Mouse (Mus musculus): Measurements from ENCODE around the gene Wnk2. TPM values are rescaled to one million over a fixed set of nuclear protein-coding genes. Genes with fewer than 3 reads are reported as not detected.

Gene Wnk2
- polyA plus RNA-seq, 1 experiment from 2014 or later, result 4.3 TPM

DNA sequence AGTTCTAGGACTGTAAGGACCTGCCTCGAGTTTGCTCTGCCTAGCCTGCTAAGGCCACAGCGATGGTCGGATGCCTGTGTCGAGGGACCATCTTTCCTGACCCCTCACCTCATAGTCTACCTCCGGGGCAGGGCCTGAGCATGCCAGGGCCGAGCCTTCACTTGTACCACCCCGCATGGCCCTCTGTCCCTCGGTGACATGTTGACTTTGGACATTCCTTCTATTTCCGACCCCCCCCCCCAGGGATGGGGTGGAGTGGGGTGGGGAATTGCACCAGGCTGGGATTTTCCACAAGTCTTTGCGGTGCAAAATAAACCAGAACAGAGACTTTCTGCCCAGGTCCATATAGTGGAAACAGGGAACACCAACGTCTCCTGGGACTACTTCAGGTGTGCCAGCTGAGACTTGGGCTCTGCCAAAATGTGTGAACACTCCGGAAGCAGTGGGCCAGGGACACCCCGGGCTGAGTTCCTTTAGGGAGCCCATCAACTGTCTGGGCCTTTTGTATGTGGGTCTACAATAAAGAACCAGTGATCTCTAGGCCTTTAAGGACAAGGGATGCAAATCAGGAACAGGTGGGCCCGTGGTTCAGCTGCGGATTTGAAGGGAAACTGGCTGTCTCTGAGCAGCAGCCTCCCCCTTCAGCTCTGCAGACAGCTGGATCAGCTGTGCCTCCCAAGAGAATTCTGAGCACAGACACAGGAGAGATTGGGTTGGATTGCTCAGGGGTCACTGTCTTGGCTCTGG, 40.6 kb upstream of the Wnk2 start:
- 27% methylated on average over 15 of the region's 15 CpGs for WGBS
- peak overlapping the region; percentile 70 for H3K4me3 ChIP-seq
- no peaks in the 10 kb centered on the region for H3K9me3 ChIP-seq (replicated peaks)
- H3K4me1 ChIP-seq, result peaks cover 44% of the 10 kb centered on the region
- no peak for DNase-seq (ENCODE audit: low spot score)
- H3K27ac ChIP-seq (replicated peaks), result 0 out of 2 replicates have a peak overlapping the region, but pooled peaks have one; percentile 74
- H3K27me3 ChIP-seq (ENCODE audit: low read depth, poor library complexity, severe bottlenecking), result peaks cover 53% of the 10 kb centered on the region
- no peaks in the 10 kb centered on the region for H3K36me3 ChIP-seq

DNA sequence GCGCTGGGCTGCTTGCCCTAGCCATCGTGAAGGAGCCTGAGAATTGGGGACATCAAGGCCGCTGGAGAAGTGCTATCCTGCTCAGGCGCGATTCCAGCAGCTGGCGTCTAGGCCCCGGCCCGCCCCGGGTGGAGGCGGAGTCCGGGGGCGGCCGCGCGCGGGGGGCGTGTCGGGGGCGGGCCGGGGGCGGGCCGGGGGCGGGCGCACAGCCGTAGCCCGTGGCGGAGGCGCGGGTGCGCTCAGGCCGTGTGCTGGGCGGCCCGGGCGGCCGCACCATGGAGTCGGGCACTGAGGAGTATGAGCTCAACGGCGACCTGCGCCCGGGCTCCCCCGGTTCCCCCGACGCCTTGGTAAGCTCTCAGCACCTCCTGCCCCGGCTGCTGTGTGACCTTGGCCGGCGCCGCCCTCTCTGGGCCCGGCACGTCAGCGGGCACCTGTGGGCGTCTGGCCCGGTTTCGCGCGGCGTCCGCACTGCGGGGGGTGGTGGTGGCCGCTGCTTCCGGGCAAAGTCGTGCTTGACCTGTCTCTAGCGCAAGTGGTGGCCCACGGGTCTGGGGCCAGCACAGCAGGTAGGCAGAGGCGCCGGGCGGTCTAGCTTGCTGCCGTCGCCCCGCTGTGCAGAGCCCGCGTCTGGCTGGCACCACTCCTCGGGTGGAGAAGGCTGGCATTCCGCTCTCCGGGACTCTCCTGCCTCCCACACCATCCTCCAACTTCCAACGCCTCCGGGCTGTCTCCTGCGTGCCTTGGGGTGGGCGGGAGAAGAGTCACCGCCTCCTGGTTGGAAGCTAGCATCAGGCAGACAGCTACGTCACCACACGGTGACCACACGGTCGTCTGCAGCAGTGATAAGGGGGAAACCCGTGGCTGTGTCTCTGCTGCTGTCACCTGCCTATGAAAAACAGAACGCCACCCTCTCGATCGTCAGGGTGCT, 39.7 kb upstream of the Wnk2 start, which contains the start of gene Ninj1:
Ninj1 (plus strand) TSS at position 198 of the 931 bp plus-strand sequence.
- Histone ChIP-seq H3K27ac (replicated peaks) (peak within 1 kb of the TSS; percentile 74), H3K9me3 (replicated peaks) (no peaks in the 10 kb centered on the region), H3K36me3 (no peaks in the 10 kb centered on the region), H3K4me1 (peaks cover 48% of the 10 kb centered on the region), H3K4me3 (peak within 1 kb of the TSS; percentile 70), H3K27me3 (ENCODE audit: low read depth, poor library complexity, severe bottlenecking) (peaks cover 53% of the 10 kb centered on the region)
- DNase-seq (ENCODE audit: low spot score), result peak; percentile 79
- WGBS, result 1% methylated on average over 81 of the region's 87 CpGs

DNA sequence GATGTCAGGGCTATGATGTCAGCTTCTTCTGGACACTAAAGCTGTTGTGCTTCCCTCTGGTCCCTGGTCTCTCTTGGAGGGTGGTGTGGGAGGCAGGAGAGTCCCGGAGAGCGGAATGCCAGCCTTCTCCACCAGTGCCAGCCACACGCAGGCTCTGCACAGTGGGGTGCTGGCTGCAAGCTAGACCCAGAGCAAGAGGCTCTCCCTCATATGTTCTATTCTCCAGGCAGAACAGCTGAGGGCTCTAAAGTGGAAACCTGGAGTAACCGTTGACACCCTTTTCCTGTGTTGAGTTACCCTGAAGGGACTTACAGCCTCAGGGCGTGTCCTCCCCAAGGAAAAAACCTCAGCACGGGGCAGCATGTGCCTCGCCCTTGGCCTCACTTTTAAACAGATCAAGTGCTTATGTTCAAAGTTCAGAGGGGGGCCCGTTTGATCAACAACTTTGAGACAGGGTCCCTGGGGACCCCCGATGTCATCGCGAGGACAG, 39.0 kb upstream of the Wnk2 start:
- Histone ChIP-seq H3K27ac (replicated peaks) (peak overlapping the region; percentile 74), H3K4me1 (peaks cover 42% of the 10 kb centered on the region), H3K27me3 (ENCODE audit: low read depth, poor library complexity, severe bottlenecking) (peaks cover 53% of the 10 kb centered on the region), H3K9me3 (replicated peaks) (no peaks in the 10 kb centered on the region), H3K4me3 (peak overlapping the region; percentile 70), H3K36me3 (no peaks in the 10 kb centered on the region)
- 15% methylated on average over 11 of the region's 11 CpGs for WGBS
- DNase-seq (ENCODE audit: low spot score), result no peak

DNA sequence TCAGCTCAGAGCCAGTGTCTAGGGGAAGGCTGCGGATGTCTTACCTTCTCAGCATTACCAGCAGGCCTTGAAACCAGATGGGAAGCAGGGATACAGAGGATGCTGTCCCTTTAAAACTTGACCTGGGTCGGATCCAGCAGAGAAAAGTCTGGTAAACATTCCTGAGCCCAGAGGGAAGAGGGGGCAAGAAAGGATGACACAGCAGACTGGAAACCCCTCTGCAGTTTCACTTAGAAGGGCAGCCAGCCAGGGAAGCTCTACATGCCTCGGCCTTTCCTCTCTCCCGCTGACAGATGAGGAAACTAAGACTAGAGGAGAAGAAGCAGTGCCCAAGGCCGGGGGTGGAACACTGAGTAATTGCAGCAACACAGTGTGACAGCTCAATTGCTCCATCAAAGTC, 35.8 kb upstream of the Wnk2 start:
- H3K27me3 ChIP-seq (ENCODE audit: low read depth, poor library complexity, severe bottlenecking), result peaks cover 34% of the 10 kb centered on the region
- H3K27ac ChIP-seq (replicated peaks), result 0 out of 2 replicates have a peak overlapping the region, but pooled peaks have one; percentile 6
- 70% methylated on average over 5 of the region's 5 CpGs for WGBS
- H3K36me3 ChIP-seq, result no peaks in the 10 kb centered on the region
- H3K4me1 ChIP-seq, result peaks cover 26% of the 10 kb centered on the region
- no peak overlapping the region for H3K4me3 ChIP-seq
- no peaks in the 10 kb centered on the region for H3K9me3 ChIP-seq (replicated peaks)
- DNase-seq (ENCODE audit: low spot score), result no peak

DNA sequence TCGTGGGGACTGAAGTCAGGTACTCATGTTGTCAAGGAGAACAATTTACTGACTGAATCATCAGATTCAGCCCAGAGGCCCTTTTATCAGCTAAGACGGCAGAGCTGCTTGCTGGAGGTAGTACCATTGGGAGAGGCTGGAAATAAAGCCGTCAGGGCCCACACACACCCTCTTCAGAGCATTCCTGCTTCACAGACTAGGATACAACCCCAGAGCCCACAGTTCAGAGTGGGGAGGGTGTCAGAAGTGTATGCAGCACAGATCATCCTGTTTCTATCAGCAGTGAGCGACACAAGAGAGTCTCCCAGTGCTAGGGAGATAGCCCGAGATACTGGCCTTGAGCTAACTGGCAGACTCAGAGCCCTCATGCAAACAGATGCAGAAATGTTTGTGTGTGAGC, 35.3 kb upstream of the Wnk2 start:
- Histone ChIP-seq H3K4me1 (peaks cover 21% of the 10 kb centered on the region), H3K27me3 (ENCODE audit: low read depth, poor library complexity, severe bottlenecking) (peaks cover 29% of the 10 kb centered on the region), H3K9me3 (replicated peaks) (no peaks in the 10 kb centered on the region), H3K36me3 (no peaks in the 10 kb centered on the region), H3K4me3 (no peak overlapping the region), H3K27ac (replicated peaks) (no peak overlapping the region)
- DNase-seq (ENCODE audit: low spot score), result no peak
- 64% methylated on average over 5 of the region's 5 CpGs for WGBS

DNA sequence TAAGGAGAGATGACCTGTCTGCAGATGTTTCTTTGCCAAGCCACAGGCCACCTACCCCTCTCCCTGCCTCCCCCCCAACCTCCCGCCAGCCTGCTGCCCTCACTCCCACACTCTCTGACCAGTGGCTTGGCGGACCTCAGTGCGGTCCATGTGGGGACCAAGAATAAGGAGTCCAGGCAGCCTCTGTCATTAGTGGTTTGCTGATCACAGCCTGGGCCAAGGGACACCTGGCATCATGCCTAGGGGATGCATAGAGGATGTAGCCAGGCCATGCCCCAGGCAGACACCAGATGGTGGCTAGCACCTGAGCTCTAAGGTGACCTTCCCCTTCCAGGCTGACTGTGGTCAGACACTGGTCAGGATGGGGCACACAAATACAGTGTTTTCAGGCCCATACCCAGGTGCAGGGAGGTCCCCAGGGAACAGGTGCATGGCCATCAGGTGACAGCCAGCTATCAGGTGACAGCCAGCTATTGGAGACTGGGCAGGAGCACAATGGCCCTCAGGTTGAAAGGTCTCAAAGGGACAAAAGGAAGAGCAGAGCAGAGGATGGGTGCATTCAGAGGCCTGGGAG, 33.7 kb upstream of the Wnk2 start:
- DNase-seq (ENCODE audit: low spot score), result no peak
- Histone ChIP-seq H3K9me3 (replicated peaks) (no peaks in the 10 kb centered on the region), H3K27ac (replicated peaks) (no peak overlapping the region), H3K27me3 (ENCODE audit: low read depth, poor library complexity, severe bottlenecking) (peaks cover 22% of the 10 kb centered on the region), H3K4me1 (peaks cover 6% of the 10 kb centered on the region; the same call in 1 of the 2 replicates), H3K36me3 (no peaks in the 10 kb centered on the region), H3K4me3 (no peak overlapping the region)
- 78% methylated on average over 3 of the region's 3 CpGs for WGBS

DNA sequence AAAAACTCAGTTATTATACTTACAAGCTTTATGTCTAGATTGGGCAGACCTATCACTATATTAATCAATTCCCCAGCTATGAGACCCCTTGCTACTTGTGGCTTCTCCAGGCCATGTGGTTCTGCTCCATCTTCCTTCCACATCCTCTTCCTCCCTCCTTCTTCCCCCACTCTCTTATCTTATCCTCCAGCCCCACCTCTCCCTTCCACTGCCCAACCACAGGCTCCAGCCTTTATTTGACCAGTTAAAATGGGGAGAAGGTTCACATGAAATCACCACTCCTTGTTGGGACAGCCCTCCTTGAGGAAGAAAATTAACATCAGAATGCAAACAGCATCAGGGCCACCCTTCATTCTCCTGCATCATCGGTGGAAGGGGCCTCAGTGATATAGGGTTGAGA, 32.9 kb upstream of the Wnk2 start:
- no peak for DNase-seq (ENCODE audit: low spot score)
- Histone ChIP-seq H3K27ac (replicated peaks) (no peak overlapping the region), H3K36me3 (no peaks in the 10 kb centered on the region), H3K27me3 (ENCODE audit: low read depth, poor library complexity, severe bottlenecking) (peaks cover 14% of the 10 kb centered on the region), H3K9me3 (replicated peaks) (no peaks in the 10 kb centered on the region), H3K4me3 (no peak overlapping the region), H3K4me1 (peaks cover 5% of the 10 kb centered on the region; the same call in 1 of the 2 replicates)
- WGBS, result 72% methylated on average over 1 of the region's 1 CpGs

DNA sequence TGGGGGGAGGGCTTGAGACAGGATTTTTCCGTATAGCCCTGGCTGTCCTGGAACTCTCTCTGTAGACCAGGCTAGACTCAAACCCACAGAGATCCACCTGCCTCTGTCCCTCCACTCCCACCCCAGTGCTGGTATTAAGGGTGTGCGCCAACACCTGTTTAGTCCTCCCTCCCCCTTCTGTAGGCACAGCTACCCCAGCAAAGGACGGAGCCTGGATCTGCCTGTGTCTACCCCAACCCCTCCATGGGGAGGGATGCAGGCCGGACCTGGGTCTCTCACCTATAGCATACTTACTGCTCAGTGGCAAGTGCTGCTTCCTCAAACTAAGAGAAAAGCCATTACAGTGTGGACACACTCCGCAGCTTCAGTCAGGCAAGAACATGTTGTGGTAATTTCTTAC, 32.5 kb upstream of the Wnk2 start:
- Histone ChIP-seq H3K9me3 (replicated peaks) (no peaks in the 10 kb centered on the region), H3K4me1 (peaks cover 5% of the 10 kb centered on the region; the same call in 1 of the 2 replicates), H3K27ac (replicated peaks) (no peak overlapping the region), H3K27me3 (ENCODE audit: low read depth, poor library complexity, severe bottlenecking) (peaks cover 12% of the 10 kb centered on the region; the same call in 1 of the 2 replicates), H3K4me3 (no peak overlapping the region), H3K36me3 (no peaks in the 10 kb centered on the region)
- WGBS, result 86% methylated on average over 5 of the region's 5 CpGs
- DNase-seq (ENCODE audit: low spot score), result no peak

DNA sequence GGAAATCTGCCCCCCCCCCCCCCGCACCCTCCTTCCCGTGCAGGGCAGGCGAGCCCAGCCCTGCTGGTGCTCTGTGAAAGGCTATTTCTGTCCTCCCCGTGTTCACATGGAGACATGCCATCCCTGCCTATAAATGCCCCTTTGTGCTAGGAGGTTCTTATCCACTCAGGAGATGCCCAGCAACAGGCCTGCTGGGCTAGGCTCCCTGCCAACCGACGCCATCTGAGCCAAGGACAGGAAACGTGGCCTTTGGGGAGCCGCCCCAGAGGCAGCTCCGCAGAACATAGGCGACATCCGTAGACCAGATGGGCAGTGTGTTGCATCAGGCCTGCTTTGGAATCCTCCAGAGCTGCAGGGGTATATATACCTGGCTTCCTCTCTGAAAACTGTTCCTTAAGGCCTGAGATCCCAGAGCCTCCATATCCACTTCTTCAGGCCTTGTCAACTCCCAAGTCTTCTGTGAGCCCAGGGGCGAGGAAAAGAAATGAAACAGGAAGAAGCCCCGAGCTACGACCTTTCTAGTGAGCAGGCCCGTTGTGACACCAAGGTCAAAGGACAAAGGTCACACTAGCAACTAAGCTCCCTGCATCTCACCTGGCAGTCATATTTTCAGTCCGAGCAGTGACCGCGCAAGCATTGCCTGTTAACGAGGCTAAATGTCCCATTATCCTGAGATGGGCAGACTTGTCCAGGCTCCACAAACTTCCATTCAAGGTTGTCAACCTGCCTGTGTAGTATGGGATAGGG, 31.2 kb upstream of the Wnk2 start:
- Histone ChIP-seq H3K9me3 (replicated peaks) (no peaks in the 10 kb centered on the region), H3K27me3 (ENCODE audit: low read depth, poor library complexity, severe bottlenecking) (peaks cover 4% of the 10 kb centered on the region; the same call in 1 of the 2 replicates), H3K4me1 (peaks cover 5% of the 10 kb centered on the region; the same call in 1 of the 2 replicates), H3K36me3 (no peaks in the 10 kb centered on the region), H3K27ac (replicated peaks) (no peak overlapping the region), H3K4me3 (no peak overlapping the region)
- DNase-seq (ENCODE audit: low spot score), result no peak
- 87% methylated on average over 19 of the region's 19 CpGs for WGBS

DNA sequence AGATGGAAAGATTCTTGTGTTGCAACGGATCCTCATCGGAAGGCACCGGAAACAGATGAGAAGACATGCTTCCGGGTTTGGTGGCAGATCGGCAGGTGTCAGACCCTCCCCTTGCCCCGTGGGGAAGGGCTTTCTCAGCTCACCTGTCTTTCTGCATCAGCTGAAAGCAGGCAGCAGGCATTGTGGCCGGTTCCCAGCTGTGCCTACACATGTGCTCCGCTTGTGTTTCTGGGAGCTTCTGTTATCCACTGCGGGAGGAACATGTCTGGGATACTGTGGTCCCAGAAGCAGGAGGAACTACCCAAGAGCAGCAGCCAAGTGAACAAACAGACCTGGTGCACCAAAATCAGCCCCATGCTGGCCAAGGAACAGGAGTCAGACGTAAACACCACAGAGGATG, 27.7 kb upstream of the Wnk2 start:
- H3K4me3 ChIP-seq, result no peak overlapping the region
- DNase-seq (ENCODE audit: low spot score), result no peak
- H3K36me3 ChIP-seq, result no peaks in the 10 kb centered on the region
- H3K27me3 ChIP-seq (ENCODE audit: low read depth, poor library complexity, severe bottlenecking), result peaks cover 10% of the 10 kb centered on the region; the same call in 1 of the 2 replicates
- 83% methylated on average over 10 of the region's 10 CpGs for WGBS
- H3K27ac ChIP-seq (replicated peaks), result no peak overlapping the region
- peaks cover 7% of the 10 kb centered on the region for H3K4me1 ChIP-seq
- no peaks in the 10 kb centered on the region for H3K9me3 ChIP-seq (replicated peaks)

DNA sequence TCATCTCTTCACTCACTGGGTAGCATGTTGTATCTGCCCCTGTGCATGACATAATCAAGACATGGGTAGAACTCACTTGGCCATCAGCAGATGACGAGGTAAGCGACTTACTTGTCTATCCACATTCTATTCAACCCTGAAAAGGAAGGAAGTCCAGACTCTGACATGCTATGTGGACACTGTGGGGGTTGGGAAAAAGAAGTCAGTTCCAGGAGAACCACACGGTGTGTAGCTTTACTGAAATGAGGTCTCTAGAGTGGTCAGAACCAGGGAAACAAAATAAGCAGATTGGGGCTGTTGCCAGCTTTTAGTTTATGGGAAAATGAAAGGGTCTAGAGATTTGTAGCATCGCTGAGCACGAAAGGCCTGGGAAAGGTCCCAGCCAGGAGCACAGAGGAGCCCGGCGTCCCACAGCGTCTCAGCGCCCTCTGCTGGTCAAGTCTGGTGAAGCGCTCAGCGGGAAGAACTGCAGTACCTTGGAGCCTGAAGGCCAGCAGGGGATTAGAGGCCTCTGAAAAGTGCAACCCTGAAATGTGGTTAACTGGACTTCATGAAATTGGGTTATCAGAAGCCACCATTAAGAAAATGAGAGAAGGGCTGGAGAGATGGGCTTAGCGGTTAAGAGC, 25.3 kb upstream of the Wnk2 start:
- 6% methylated on average over 12 of the region's 12 CpGs for WGBS
- no peaks in the 10 kb centered on the region for H3K9me3 ChIP-seq (replicated peaks)

More for the DNA sequence above, 25.3 kb upstream of the Wnk2 start:
- Histone ChIP-seq H3K27ac (replicated peaks) (no peak overlapping the region), H3K36me3 (no peaks in the 10 kb centered on the region), H3K4me3 (no peak overlapping the region), H3K27me3 (ENCODE audit: low read depth, poor library complexity, severe bottlenecking) (peaks cover 10% of the 10 kb centered on the region; the same call in 1 of the 2 replicates), H3K4me1 (peaks cover 7% of the 10 kb centered on the region)
- DNase-seq (ENCODE audit: low spot score), result peak; percentile 90

All from midbrain, embryonic 10.5 days (tissue).